Mouse (Mus musculus) lung, postnatal 36 days (tissue): ENCODE measurements at regions not wholly inside any gene's neighbourhood (a gene's known extent, or its start where the extent isn't known, plus 50 kb on each side); places are given as distances from the start of the nearest gene placed in this dataset.
A peak's percentile ranks its signal among the peaks of the same experiment; 100 is the strongest.

ENCODE experiments used
- DNase-seq: peaks from one replicate; pipeline ENCODE4 v3.0.0; 2022; ENCODE audit warnings: mixed read lengths

DNA sequence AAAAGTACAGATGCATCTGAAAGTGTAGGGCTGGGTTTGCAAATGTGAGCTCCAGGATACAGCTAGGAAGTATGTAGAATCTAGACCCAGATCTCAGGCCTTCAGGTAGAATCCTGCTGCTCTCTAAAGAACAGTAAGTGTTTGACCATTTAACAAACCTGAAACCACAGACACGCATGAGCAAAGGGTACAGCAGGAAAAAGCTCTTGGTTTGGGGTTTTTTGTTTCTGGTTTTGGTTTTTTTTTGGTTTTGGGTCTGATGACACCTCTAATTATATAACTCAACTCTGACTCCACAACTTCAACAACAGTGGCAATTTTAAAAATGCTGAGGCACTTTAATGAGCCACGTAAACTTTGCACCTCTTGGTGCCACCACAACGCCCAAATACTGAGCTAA lies 165.3 kb upstream of the Smim15 start:
- no peak for DNase-seq

DNA sequence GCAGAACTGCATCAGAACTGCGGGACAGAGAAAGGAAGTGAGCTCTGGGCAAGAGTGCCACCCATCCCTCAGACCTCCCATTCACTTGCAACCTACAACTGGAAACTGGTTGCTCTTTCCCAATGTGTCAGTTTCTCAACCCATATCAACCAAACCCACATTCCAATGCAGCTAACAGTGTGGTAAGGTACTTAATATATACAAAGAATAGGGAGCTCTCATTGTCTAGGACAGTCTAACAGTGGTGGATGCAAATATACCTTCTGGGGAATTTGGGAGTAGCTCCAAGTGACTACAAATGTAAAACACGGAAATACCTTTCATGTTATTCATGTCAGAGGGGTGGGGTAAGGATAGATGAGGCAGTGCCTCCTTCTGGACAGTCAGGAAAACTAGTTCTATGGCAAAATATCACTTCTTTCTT lies 171.0 kb upstream of the Smim15 start:
- DNase-seq, result peak; percentile 35

GRCm38 (mm10) chr13:107872574-107872973 lies 171.7 kb upstream of the Smim15 start:
- DNase-seq, result no peak

GRCm38 (mm10) chr13:107872137-107872536 lies 172.1 kb upstream of the Smim15 start:
- DNase-seq, result no peak

- no peak for DNase-seq
Measured at GRCm38 (mm10) chr13:107868906-107869305, 175.3 kb upstream of the Smim15 start.

GRCm38 (mm10) chr13:107866825-107867224 lies 177.4 kb upstream of the Smim15 start:
- no peak for DNase-seq

- no peak for DNase-seq
Measured at GRCm38 (mm10) chr13:107862793-107863654, 181.2 kb upstream of the Smim15 start.

- no peak for DNase-seq
Measured at GRCm38 (mm10) chr13:107861384-107862134, 182.7 kb upstream of the Smim15 start.

DNA sequence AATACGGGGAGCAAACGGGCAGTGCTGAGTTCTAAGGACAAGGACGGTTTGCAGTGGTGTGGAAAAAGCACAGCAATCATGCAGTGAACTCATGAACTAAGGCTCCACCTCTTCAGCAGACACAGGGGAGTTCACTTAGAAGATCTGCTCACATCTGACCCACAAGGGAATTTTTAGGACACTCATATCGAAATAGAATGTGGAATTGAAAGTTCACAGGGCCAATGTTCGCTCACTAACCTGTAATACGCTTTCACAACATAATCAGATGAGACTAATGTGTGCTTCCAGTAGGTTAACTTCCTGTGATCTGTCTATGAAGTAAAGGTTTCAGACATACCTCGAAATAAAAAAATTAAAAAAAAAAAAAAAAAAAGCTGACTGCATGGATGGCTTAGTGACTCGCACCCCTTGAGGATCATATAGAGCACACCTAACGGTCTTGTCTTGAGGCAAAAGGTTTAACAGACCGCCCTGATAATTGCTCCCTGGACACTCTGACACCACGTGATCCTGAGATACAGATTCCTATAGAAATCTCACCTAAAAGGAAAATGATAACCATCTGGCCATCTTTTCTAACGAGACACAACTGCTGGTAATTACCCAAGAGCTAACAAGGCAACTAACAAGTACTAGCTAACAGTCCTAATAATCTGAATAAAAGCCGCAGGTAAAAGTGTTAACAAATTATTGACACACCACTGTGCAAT lies 187.0 kb upstream of the Smim15 start:
- DNase-seq, result no peak

- peak; percentile 63 for DNase-seq
Measured at GRCm38 (mm10) chr13:107850907-107851560, 193.2 kb upstream of the Smim15 start.

DNA sequence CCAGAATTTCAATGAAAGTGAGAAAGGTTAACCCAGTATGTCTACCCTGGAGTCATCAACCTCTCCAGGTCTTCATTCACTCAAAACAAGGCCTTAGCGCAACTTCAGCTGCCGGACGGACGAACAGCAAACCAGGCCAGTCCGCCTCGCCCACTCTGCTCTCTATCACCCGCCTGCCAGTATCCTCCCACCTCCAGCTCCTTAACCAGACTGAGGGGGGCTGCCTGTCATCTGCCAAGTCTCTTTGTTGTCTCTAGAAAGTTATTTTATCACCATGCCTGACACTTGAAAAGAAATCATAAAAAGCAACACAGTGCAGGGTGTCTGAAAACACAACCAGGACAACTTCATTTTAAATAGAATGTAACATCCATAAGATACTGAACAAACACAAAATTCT lies 195.4 kb upstream of the Smim15 start:
- DNase-seq, result no peak

DNA sequence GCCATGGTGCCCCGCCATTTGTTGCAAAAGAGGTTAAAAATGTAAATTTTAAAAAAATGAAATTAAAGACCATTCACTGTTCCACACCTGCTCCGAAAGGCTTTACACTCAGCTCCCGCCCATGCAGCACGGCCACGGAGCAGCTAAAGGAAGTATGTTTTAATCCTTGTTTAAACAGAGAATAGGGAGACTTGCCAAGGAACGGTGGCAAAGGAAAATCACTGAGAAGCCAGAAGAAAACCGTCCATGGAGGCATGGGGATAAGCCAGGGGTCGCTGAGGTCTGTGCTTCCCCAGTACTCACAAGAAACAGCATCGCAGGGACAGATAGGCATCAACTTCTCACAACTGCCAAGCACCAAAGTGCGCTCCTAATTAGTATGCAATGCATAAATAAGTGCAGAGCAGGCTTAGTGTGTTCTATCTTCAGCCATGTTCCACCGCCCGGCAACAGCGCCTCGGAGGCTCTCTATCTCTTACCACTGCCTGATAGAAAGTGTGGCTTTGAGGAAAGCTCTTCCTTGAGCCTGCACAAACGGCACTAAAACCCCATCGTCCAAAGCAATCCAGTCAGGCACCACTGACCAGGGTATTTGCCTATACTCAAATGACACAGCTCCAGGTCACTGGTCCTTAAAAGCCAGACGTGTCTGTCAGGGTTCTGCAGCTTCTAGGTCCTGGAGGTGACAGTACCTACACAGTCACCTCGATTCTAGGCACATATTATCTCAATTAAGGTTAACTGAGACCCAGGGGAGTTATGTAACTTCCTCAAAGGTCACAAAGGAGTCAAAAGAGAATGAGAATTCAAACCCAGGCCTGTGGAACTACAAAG lies 196.8 kb upstream of the Smim15 start:
- DNase-seq, result peak; percentile 69

DNA sequence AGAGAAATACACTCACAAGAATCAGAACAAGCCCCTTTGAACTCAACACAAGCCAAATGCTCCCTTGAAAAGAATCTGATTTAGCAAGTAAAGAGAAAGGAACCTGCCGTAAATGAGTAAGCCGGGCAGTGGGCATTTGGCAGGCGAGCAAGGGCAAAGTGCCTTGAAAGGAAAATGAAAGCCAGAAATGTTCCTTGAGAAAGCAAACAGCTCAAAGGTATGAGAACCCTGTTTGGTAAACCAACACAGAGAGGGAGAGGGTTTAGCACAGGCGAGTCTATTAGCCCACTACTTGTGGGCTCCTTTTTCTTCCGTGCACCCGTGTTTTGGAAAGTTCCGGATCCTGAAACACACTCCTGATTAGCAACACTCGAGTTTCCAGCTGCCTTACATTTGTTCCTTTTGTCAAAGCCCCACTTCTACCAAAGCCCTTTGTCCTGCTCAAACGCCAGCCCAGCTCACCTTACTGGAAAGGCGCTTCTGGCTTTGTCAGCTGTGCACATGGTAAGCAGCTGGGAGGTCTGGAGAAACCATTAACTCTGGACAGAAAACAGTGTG lies 197.5 kb upstream of the Smim15 start:
- DNase-seq, result peak; percentile 57

DNA sequence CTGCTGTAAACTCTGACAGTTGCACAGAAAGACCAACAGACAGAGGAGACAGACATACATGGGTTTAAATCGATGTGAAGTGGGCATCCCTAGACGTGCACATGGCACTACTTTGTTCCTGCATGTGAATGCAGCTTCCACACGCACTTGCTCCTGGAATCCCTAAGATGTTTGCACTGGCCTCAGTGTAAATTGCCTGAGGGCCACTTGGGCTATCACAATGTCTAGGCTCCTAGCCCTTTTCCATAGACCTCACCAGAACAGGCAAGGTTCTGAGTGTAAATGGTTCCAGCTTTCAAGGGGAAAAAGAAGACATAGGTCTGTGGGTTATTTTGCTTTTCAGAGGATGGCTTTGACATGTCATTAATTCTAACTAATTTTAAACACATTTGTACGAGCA lies 198.4 kb upstream of the Smim15 start:
- DNase-seq, result peak; percentile 52

- DNase-seq, result no peak
Measured at GRCm38 (mm10) chr13:107844085-107844484, 200.2 kb upstream of the Smim15 start.

DNA sequence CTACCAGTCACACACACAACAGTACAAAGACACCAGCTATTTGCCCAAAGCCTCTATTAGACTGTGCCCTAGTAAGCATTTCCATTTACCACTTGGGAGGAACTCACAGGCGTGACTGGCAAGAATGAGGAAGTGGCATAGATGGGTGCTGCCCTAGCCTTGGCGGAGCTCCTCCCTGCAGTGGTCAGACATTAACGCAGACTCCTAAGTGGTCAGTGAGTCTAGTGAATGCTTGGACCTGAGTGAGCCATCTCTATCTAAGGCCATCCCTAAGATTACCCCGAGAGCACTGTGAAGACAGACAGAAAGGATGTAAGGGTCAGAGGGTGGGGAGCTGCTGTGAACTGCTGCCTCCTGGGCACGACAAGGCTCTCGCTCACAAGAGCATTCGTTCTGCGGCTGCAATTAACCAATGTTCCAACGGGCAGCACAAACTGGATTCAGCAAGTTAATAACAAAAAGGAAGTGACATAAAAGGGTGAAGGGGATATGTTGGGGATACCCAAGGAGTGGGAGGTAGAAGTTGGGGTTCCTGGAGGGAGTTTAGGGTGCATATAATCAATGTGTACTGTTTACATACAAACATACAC lies 206.0 kb upstream of the Smim15 start:
- DNase-seq, result peak; percentile 79

DNA sequence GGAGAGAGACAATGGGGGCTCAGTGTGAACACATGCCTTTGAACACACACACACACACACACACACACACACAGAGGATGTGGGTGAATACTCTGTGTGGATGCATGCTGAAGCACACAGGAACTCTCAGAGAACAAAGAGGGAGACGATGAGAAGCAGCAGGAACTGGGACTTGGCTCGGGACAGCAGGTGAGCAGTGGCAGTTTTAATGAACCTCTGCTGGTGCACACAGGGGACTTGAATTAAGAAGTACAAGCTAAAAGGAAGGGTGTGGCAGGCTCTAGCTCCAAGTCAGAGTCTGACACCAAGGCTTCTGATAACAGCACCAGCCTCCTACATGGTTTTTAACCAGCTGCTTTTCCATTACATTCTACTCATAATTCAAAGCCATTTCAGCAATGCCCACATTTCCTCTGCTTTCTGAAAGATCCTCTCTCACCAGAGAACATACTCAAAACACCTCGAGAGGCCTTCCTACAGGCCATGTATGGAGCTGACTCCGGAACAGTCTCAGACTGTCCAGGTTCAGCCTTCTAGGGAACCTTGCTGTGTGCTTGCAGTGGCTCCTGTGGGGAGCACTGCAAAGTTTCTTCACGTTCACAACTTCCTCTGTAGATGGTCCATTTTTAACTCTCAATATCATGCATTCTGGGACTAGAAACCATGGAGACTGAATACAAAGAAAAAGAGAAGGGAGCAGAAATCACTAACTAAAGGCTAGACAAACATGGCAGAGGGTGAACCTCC lies 206.9 kb upstream of the Smim15 start:
- DNase-seq, result peak; percentile 30

GRCm38 (mm10) chr13:107835756-107836385 lies 208.4 kb upstream of the Smim15 start:
- no peak for DNase-seq

DNA sequence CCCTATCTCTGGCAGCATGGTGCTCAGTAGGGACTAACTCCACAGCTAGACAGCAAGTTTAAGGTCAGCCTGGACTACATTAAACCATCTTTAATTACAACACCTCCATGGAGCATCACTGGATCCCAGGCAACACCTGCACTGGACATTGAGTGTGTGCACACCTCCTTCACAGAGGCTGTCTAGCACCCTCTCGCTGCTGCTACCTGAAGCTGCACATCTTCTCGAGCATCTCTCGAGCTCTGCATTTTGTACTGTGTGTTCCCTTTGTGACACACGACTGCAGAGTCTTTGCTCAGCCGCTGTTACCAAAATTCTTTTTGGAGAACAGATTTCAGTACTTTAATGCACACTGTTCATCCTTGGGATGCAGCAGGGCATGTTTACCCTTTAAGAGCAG lies 212.2 kb upstream of the Smim15 start:
- DNase-seq, result no peak

- peak; percentile 99 for DNase-seq
Measured at GRCm38 (mm10) chr13:107831221-107831681, 213.0 kb upstream of the Smim15 start.
